Mouse (Mus musculus) thymus, adult 2 months (tissue): ENCODE results near the gene AY761185. TPM values are rescaled to one million over a fixed set of nuclear protein-coding genes. Genes with fewer than 3 reads are reported as not detected.

Experiments used
- DNase-seq: peaks from one replicate; pipeline ENCODE4 v3.0.0; 2021
- H3K27ac ChIP-seq: fragments of 200-500 bp; 2 replicates; pipeline ENCODE4 v1.5.1; 2012; ENCODE audit warnings: low read length, control low read depth; ENCODE audit not compliant: control insufficient read depth, insufficient read depth
- H3K27me3 ChIP-seq: fragments of 200-500 bp; 2 replicates; pipeline ENCODE4 v1.6.1; 2012; ENCODE audit warnings: mild to moderate bottlenecking, low read length, moderate library complexity, mixed read lengths; ENCODE audit not compliant: control insufficient read depth, insufficient read depth
- H3K36me3 ChIP-seq: fragments of 200-500 bp; 2 replicates; pipeline ENCODE4 v1.6.1; 2012; ENCODE audit warnings: mild to moderate bottlenecking, low read length, moderate library complexity; ENCODE audit not compliant: control insufficient read depth, insufficient read depth
- H3K4me1 ChIP-seq: fragments of 200-500 bp; replicated peaks from 2 replicates; pipeline ENCODE4 v1.6.1; 2012; ENCODE audit warnings: low read length; ENCODE audit not compliant: control insufficient read depth, insufficient read depth
- H3K4me3 ChIP-seq: fragments of 200-500 bp; 2 replicates; pipeline ENCODE4 v1.5.1; 2012; ENCODE audit warnings: mild to moderate bottlenecking, low read length, control low read depth, moderate library complexity; ENCODE audit not compliant: control insufficient read depth, insufficient read depth
- CTCF ChIP-seq: fragments of 200-500 bp; IDR thresholded peaks from 2 replicates; pipeline ENCODE4 v1.5.1; 2012; ENCODE audit warnings: mild to moderate bottlenecking, control low read depth, low read length, moderate library complexity, borderline replicate concordance; ENCODE audit not compliant: control insufficient read depth, poor library complexity, insufficient read depth; ENCODE audit errors: extremely low read depth
- POLR2A ChIP-seq: fragments of 200-500 bp; IDR thresholded peaks from 2 replicates; pipeline ENCODE4 v1.6.1; 2012; ENCODE audit warnings: mild to moderate bottlenecking, low read length, control low read depth, moderate library complexity; ENCODE audit not compliant: control insufficient read depth, poor library complexity, insufficient read depth; ENCODE audit errors: extremely low read depth
- WGBS: fragments of 180-500 bp; shearing (Covaris S2); methylation state at CpG from one replicate; pipeline ENCODE4 v1.1.7; 2018; 5-methylcytosine and 5-hydroxymethylcytosine counted together
- polyA plus RNA-seq: library from polyadenylated mRNA; depleted of rRNA; stranded (reverse); fragments of >200 nt; gene quantifications from 2 replicates; pipeline ENCODE4 v1.2.3, GENCODE M21; 2012; rRNA removed

Gene AY761185
- polyA plus RNA-seq, 1 experiment: 1.3 TPM

GRCm38 (mm10) chr8:20907119-20907518 lies 37.4 kb downstream of the AY761185 start:
- WGBS: 93% methylated on average over 2 of the region's 2 CpGs
- Histone ChIP-seq H3K27ac (no peak overlapping the region), H3K4me1 (no peaks in the 10 kb centered on the region), H3K4me3 (no peak overlapping the region), H3K36me3 (no peaks in the 10 kb centered on the region), H3K27me3 (no peaks in the 10 kb centered on the region)
- no peak for DNase-seq
- no peak for TF ChIP-seq POLR2A
- TF ChIP-seq CTCF: no peak

GRCm38 (mm10) chr8:20902527-20902926 lies 42.0 kb downstream of the AY761185 start, which contains the start of gene Gm15056:
Gm15056 (minus strand) TSS chr8:20902627.
- whole genome bisulfite sequencing: 66% methylated on average over 2 of the region's 2 CpGs
- no peak for TF ChIP-seq POLR2A
- Histone ChIP-seq H3K27ac (no peak within 1 kb of the TSS), H3K4me1 (no peaks in the 10 kb centered on the region), H3K4me3 (no peak within 1 kb of the TSS), H3K27me3 (no peaks in the 10 kb centered on the region), H3K36me3 (no peaks in the 10 kb centered on the region)
- no peak for DNase-seq

Other genes with a start within 250 kb of the AY761185 start
- gene Defb33, start 52.0 kb downstream of the AY761185 start, polyA plus RNA-seq: not detected in 2 replicates
- 0.51 and 1.2 TPM in 2 replicates for gene Gm15056, start 42.1 kb downstream of the AY761185 start, polyA plus RNA-seq
- gene Gm6040, start 22.6 kb downstream of the AY761185 start, polyA plus RNA-seq: not detected in 2 replicates
- gene Defa21, start 80.8 kb upstream of the AY761185 start, polyA plus RNA-seq: not detected in 2 replicates
- gene Defa23, start 110.3 kb upstream of the AY761185 start, polyA plus RNA-seq: not detected in 2 replicates
- 0.58 TPM in 1 of 2 replicates, not detected in the other for gene Defa35, start 120.3 kb upstream of the AY761185 start, polyA plus RNA-seq
- not detected in 2 replicates for gene Defa25, start 139.7 kb upstream of the AY761185 start, polyA plus RNA-seq
- not detected in 2 replicates for gene Gm14851, start 151.3 kb upstream of the AY761185 start, polyA plus RNA-seq
- not detected in 2 replicates for gene Defa30, start 189.9 kb upstream of the AY761185 start, polyA plus RNA-seq
- gene Defa22, start 217.6 kb upstream of the AY761185 start, polyA plus RNA-seq: 0.39 TPM in 1 of 2 replicates, not detected in the other
- not detected in 2 replicates for gene Defa31, start 246.9 kb upstream of the AY761185 start, polyA plus RNA-seq